Mouse (Mus musculus) neural tube, embryonic 13.5 days (tissue): Measurements from ENCODE around the gene Gm6377. TPM values are rescaled to one million over a fixed set of nuclear protein-coding genes. Genes with fewer than 3 reads are reported as not detected.

ENCODE experiments used
- ATAC-seq: fragments of 200-750 bp; cut with Nextera tagmentation; 2 replicates; pipeline ENCODE4 v1.8.0; 2017; ENCODE audit warnings: low read depth, mild to moderate bottlenecking, moderate TSS enrichment, moderate library complexity
- H3K27ac ChIP-seq: fragments of 300-500 bp; sonication (generic); replicated peaks from 2 replicates; pipeline ENCODE4 v1.5.1; 2015; ENCODE audit warnings: moderate library complexity, mild to moderate bottlenecking, inconsistent platforms
- H3K27me3 ChIP-seq: fragments of 300-500 bp; sonication (generic); 2 replicates; pipeline ENCODE4 v1.6.1; 2015; ENCODE audit warnings: mild to moderate bottlenecking, inconsistent platforms
- H3K36me3 ChIP-seq: fragments of 300-500 bp; sonication (generic); 2 replicates; pipeline ENCODE4 v1.6.1; 2015; ENCODE audit warnings: mild to moderate bottlenecking, inconsistent platforms
- H3K4me1 ChIP-seq: fragments of 300-500 bp; sonication (generic); replicated peaks from 2 replicates; pipeline ENCODE4 v1.6.1; 2015; ENCODE audit warnings: inconsistent platforms
- H3K4me2 ChIP-seq: fragments of 300-500 bp; sonication (generic); 2 replicates; pipeline ENCODE4 v1.6.1; 2015; ENCODE audit warnings: inconsistent platforms, mild to moderate bottlenecking, moderate library complexity
- H3K4me3 ChIP-seq: fragments of 300-500 bp; sonication (generic); 2 replicates; pipeline ENCODE4 v1.5.1; 2015; ENCODE audit warnings: mild to moderate bottlenecking, inconsistent platforms
- H3K9ac ChIP-seq: fragments of 300-500 bp; sonication (generic); 2 replicates; pipeline ENCODE4 v1.6.1; 2015; ENCODE audit warnings: moderate library complexity, mild to moderate bottlenecking, inconsistent platforms
- H3K9me3 ChIP-seq: fragments of 300-500 bp; sonication (generic); 2 replicates; pipeline ENCODE4 v1.6.1; 2016; ENCODE audit warnings: inconsistent platforms
- WGBS: fragments of 180-500 bp; shearing (Covaris S2); methylation state at CpG from one replicate; pipeline ENCODE4 v1.1.7; 2015; 5-methylcytosine and 5-hydroxymethylcytosine counted together
- polyA plus RNA-seq: library from polyadenylated mRNA; unstranded; fragments of >200 nt; fragmentation: Nextera tagmentation; extraction: Ambion mirVana; gene quantifications from 2 replicates; pipeline ENCODE4 v1.2.1, GENCODE M21; 2015

Gene Gm6377
- polyA plus RNA-seq, result not detected in 2 replicates

DNA sequence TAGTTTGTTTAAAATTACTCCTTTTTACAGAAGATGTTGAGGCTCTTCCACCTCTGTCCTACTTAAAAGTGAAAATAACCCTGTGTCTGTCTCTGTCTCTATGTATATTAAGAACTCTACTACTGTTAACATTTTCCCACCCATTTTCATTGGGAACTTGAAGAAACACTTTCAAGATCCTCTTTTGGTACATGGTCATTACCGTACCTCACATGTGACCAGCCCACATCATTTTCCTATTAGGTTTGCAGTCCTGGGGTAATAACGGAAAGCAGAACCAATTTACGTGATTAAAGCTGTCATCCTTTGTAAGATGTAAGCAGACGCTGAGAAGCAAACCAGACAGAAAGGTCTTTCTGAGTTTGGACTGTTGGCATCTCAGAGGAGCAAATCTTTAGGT, at the start of gene Gm6377:
Gene Gm6377, plus strand, starts transcription at position 289 of the 400 bp plus-strand sequence.
- no peaks in the 10 kb centered on the region for H3K36me3 ChIP-seq
- H3K4me1 ChIP-seq, result no peaks in the 10 kb centered on the region
- H3K27ac ChIP-seq, result no peak within 1 kb of the TSS
- no peak for ATAC-seq
- 79% methylated on average over 4 of the region's 4 CpGs for WGBS
- no peak within 1 kb of the TSS for H3K4me3 ChIP-seq
- H3K9ac ChIP-seq, result no peak within 1 kb of the TSS
- no peaks in the 10 kb centered on the region for H3K27me3 ChIP-seq
- no peak within 1 kb of the TSS for H3K4me2 ChIP-seq
- no peaks in the 10 kb centered on the region for H3K9me3 ChIP-seq

- WGBS, result 86% methylated on average over 3 of the region's 3 CpGs
- no peak overlapping the region for H3K27ac ChIP-seq
Measured at GRCm38 (mm10) chrX:109147108-109147507, 49.4 kb upstream of the Gm6377 start.

GRCm38 (mm10) chrX:109151228-109151627, 45.3 kb upstream of the Gm6377 start:
- no peak overlapping the region for H3K4me2 ChIP-seq
- H3K9me3 ChIP-seq, result no peaks in the 10 kb centered on the region
- H3K36me3 ChIP-seq, result no peaks in the 10 kb centered on the region
- H3K9ac ChIP-seq, result no peak overlapping the region
- H3K4me3 ChIP-seq, result no peak overlapping the region
- H3K27me3 ChIP-seq, result no peaks in the 10 kb centered on the region
- no peak overlapping the region for H3K27ac ChIP-seq
- no peaks in the 10 kb centered on the region for H3K4me1 ChIP-seq
- WGBS, result 91% methylated on average over 2 of the region's 2 CpGs
- ATAC-seq, result no peak

More at GRCm38 (mm10) chrX:109147108-109147507, 49.4 kb upstream of the Gm6377 start:
- no peaks in the 10 kb centered on the region for H3K36me3 ChIP-seq
- no peaks in the 10 kb centered on the region for H3K27me3 ChIP-seq
- no peaks in the 10 kb centered on the region for H3K9me3 ChIP-seq
- 0 out of 2 replicates have a peak, but pooled peaks cover 5% of the 10 kb centered on the region for H3K4me1 ChIP-seq
- no peak overlapping the region for H3K4me3 ChIP-seq
- no peak for ATAC-seq
- H3K4me2 ChIP-seq, result no peak overlapping the region
- no peak overlapping the region for H3K9ac ChIP-seq

DNA sequence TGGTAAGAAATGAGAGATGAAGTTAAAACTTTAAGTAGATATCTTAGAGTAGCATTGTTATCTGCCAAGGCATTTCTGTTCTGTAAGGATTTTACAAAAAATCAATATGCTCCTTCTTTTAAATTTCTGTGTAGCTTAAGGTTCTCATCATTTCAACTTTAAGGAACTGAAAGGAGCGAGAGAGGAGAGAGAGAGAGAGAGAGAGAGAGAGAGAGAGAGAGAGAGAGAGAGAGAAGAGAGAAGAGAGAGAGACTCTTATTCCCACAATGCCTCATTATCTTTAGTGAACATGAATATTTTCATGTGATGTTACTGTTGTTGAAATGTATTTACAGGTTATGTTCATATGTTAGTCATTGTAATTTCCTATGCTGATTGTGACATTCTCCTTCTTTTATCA, 36.2 kb upstream of the Gm6377 start:
- Histone ChIP-seq H3K27me3 (no peaks in the 10 kb centered on the region), H3K4me2 (no peak overlapping the region), H3K9ac (no peak overlapping the region), H3K9me3 (no peaks in the 10 kb centered on the region), H3K4me3 (no peak overlapping the region), H3K27ac (no peak overlapping the region), H3K36me3 (no peaks in the 10 kb centered on the region), H3K4me1 (no peaks in the 10 kb centered on the region)
- ATAC-seq, result no peak
- 55% methylated on average over 1 of the region's 1 CpGs for WGBS

- ATAC-seq, result no peak
- no peak overlapping the region for H3K4me2 ChIP-seq
Measured at GRCm38 (mm10) chrX:109160901-109161300, 35.7 kb upstream of the Gm6377 start.

DNA sequence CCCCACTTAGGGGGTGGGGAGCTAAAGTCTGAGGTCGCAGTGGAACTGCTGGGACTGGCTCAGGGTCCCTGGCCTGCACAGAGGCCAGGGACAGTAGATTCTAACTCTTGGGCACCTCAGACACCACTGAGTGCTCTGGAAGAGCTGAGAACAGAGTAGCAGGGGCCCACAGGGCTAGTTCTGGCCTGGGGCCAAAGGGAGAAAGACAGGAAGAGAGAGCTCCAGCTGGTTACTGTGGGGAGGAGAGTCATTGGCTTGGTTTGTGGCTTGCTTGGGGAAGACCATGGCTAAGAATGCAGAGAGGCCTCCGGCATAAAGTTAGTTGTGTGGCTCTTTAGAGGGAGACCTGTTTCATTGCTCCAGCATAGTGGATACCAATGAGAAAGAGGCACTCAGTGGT, 21.5 kb upstream of the Gm6377 start:
- Histone ChIP-seq H3K27ac (no peak overlapping the region), H3K4me1 (no peaks in the 10 kb centered on the region), H3K9me3 (no peaks in the 10 kb centered on the region), H3K4me3 (no peak overlapping the region), H3K36me3 (no peaks in the 10 kb centered on the region), H3K4me2 (no peak overlapping the region), H3K9ac (no peak overlapping the region), H3K27me3 (no peaks in the 10 kb centered on the region)
- WGBS, result 73% methylated on average over 2 of the region's 2 CpGs
- ATAC-seq, result no peak

More at GRCm38 (mm10) chrX:109160901-109161300, 35.7 kb upstream of the Gm6377 start:
- Histone ChIP-seq H3K4me1 (no peaks in the 10 kb centered on the region), H3K9me3 (no peaks in the 10 kb centered on the region), H3K9ac (no peak overlapping the region), H3K27me3 (no peaks in the 10 kb centered on the region), H3K36me3 (no peaks in the 10 kb centered on the region), H3K27ac (no peak overlapping the region), H3K4me3 (no peak overlapping the region)
- 84% methylated on average over 4 of the region's 4 CpGs for whole genome bisulfite sequencing

GRCm38 (mm10) chrX:109175470-109175869, 21.1 kb upstream of the Gm6377 start:
- no peaks in the 10 kb centered on the region for H3K4me1 ChIP-seq
- H3K4me3 ChIP-seq, result no peak overlapping the region
- H3K4me2 ChIP-seq, result no peak overlapping the region
- no peak overlapping the region for H3K9ac ChIP-seq
- no peaks in the 10 kb centered on the region for H3K9me3 ChIP-seq
- no peaks in the 10 kb centered on the region for H3K27me3 ChIP-seq
- no peaks in the 10 kb centered on the region for H3K36me3 ChIP-seq
- H3K27ac ChIP-seq, result no peak overlapping the region
- ATAC-seq, result no peak
- 42% methylated on average over 3 of the region's 3 CpGs for WGBS

- no peaks in the 10 kb centered on the region for H3K27me3 ChIP-seq
- no peaks in the 10 kb centered on the region for H3K4me1 ChIP-seq
- no peak overlapping the region for H3K4me3 ChIP-seq
- H3K27ac ChIP-seq, result no peak overlapping the region
- no peaks in the 10 kb centered on the region for H3K36me3 ChIP-seq
- ATAC-seq, result no peak
- no peak overlapping the region for H3K4me2 ChIP-seq
- 83% methylated on average over 4 of the region's 4 CpGs for WGBS
- no peak overlapping the region for H3K9ac ChIP-seq
- no peaks in the 10 kb centered on the region for H3K9me3 ChIP-seq
Measured at GRCm38 (mm10) chrX:109184706-109185478, 11.7 kb upstream of the Gm6377 start.

- Histone ChIP-seq H3K4me3 (no peak overlapping the region), H3K27ac (no peak overlapping the region), H3K36me3 (no peaks in the 10 kb centered on the region), H3K4me1 (no peaks in the 10 kb centered on the region), H3K27me3 (no peaks in the 10 kb centered on the region), H3K9ac (no peak overlapping the region), H3K9me3 (no peaks in the 10 kb centered on the region), H3K4me2 (no peak overlapping the region)
- no peak for ATAC-seq
- WGBS, result 95% methylated on average over 4 of the region's 4 CpGs
Measured at GRCm38 (mm10) chrX:109189607-109190006, 6.9 kb upstream of the Gm6377 start.

GRCm38 (mm10) chrX:109190969-109191368, 5.6 kb upstream of the Gm6377 start:
- Histone ChIP-seq H3K27me3 (no peaks in the 10 kb centered on the region), H3K4me3 (no peak overlapping the region), H3K27ac (no peak overlapping the region), H3K4me1 (no peaks in the 10 kb centered on the region), H3K9ac (no peak overlapping the region), H3K36me3 (no peaks in the 10 kb centered on the region), H3K4me2 (no peak overlapping the region), H3K9me3 (no peaks in the 10 kb centered on the region)
- 48% methylated on average over 4 of the region's 4 CpGs for WGBS
- ATAC-seq, result no peak

DNA sequence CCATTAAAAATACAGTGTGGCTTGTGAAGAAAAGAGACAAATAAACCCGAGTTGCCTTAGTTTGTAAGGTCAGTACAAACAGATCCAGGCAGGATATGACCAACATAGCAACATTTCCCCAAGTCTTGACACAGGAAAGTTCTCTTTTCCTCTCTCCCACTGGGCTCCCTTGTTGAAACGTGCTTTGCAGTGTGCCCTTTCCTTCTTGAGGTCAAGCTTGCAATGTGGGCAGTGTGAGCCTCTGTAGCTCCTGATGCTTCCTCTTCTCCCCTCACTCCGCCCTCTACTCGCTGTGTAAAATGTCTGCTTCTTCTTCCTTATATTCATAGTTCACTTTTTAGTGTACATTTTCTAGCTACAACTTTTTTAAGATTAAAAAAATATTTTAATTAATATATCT, 5.1 kb upstream of the Gm6377 start:
- Histone ChIP-seq H3K4me2 (no peak overlapping the region), H3K4me1 (no peaks in the 10 kb centered on the region), H3K36me3 (no peaks in the 10 kb centered on the region), H3K27ac (no peak overlapping the region), H3K9ac (no peak overlapping the region), H3K4me3 (no peak overlapping the region), H3K9me3 (no peaks in the 10 kb centered on the region), H3K27me3 (no peaks in the 10 kb centered on the region)
- WGBS, result 73% methylated on average over 4 of the region's 4 CpGs
- no peak for ATAC-seq

DNA sequence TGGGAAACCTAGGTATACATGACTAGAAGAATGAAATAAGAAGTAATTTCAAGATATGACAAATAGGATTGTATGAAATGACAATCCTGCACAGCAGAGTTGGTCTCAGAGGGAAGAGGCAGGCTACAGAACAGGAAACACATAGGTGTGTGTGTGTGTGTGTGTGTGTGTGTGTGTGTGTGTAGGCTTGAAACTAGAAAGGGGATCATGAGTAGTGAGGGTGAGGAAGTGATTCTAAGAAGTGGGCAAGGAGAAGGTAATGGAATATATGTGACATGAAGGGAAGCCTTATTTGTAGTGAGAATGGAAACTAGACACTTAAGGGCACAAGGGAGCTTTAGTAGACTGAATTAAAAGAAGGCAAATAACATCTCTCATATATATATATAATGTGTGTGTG, 11.3 kb downstream of the Gm6377 start:
- Histone ChIP-seq H3K9me3 (no peaks in the 10 kb centered on the region), H3K27me3 (no peaks in the 10 kb centered on the region), H3K4me3 (no peak overlapping the region), H3K36me3 (no peaks in the 10 kb centered on the region), H3K4me2 (no peak overlapping the region), H3K4me1 (no peaks in the 10 kb centered on the region), H3K9ac (no peak overlapping the region), H3K27ac (no peak overlapping the region)
- no peak for ATAC-seq

GRCm38 (mm10) chrX:109228720-109229119, 32.2 kb downstream of the Gm6377 start:
- Histone ChIP-seq H3K9me3 (no peaks in the 10 kb centered on the region), H3K4me1 (no peaks in the 10 kb centered on the region), H3K4me3 (no peak overlapping the region), H3K27me3 (no peaks in the 10 kb centered on the region), H3K9ac (no peak overlapping the region), H3K36me3 (no peaks in the 10 kb centered on the region), H3K4me2 (no peak overlapping the region), H3K27ac (no peak overlapping the region)
- ATAC-seq, result no peak
- 94% methylated on average over 1 of the region's 1 CpGs for WGBS
